Mouse (Mus musculus): ENCODE data around the gene Zfp385a. TPM values are rescaled to one million over a fixed set of nuclear protein-coding genes. Genes with fewer than 3 reads are reported as not detected.

The Zfp385a gene
- polyA plus RNA-seq, 1 experiment from 2014 or later: 23.1 TPM

MicroRNAs within 50 kb of the gene (microRNA counts, 519-probe panel; counts per million panel counts)
- 5,622 counts per million, percentile 89 among the panel's probes with 10 or more counts for microRNA mmu-miR-148b

Small RNA genes lying within 50 kb of the gene (microRNA-seq; reads per million reads assigned to microRNA genes)
- gene Mir148b (327 reads per million, percentile 61 among the genes with 10 or more reads in this experiment), gene Mir6963 (not detected)

Other genes with a start within 250 kb of the Zfp385a start
- gene Smug1, start 173.0 kb downstream of the Zfp385a start, polyA plus RNA-seq (2016; fragmentation: Nextera tagmentation; extraction: Ambion mirVana): 21.7 and 21.8 TPM in 2 replicates
- gene Cbx5, start 100.3 kb downstream of the Zfp385a start, polyA plus RNA-seq (2016; fragmentation: Nextera tagmentation; extraction: Ambion mirVana): 212 and 221 TPM in 2 replicates
- gene Hnrnpa1, start 99.7 kb downstream of the Zfp385a start, polyA plus RNA-seq (2016; fragmentation: Nextera tagmentation; extraction: Ambion mirVana): 1,920 and 1,979 TPM in 2 replicates
- gene Nfe2, start 81.7 kb downstream of the Zfp385a start, polyA plus RNA-seq (2016; fragmentation: Nextera tagmentation; extraction: Ambion mirVana): 5.5 and 8.3 TPM in 2 replicates
- 279 and 280 TPM in 2 replicates for gene Copz1, start 67.4 kb downstream of the Zfp385a start, polyA plus RNA-seq (2016; fragmentation: Nextera tagmentation; extraction: Ambion mirVana)
- gene Gpr84, start 29.5 kb downstream of the Zfp385a start, polyA plus RNA-seq (2016; fragmentation: Nextera tagmentation; extraction: Ambion mirVana): 0.14 and 0.36 TPM in 2 replicates
- gene Itga5, start 26.7 kb upstream of the Zfp385a start, polyA plus RNA-seq (2016; fragmentation: Nextera tagmentation; extraction: Ambion mirVana): 22.8 and 25.6 TPM in 2 replicates
- not detected in 2 replicates for gene Gtsf1, start 90.4 kb upstream of the Zfp385a start, polyA plus RNA-seq (2016; fragmentation: Nextera tagmentation; extraction: Ambion mirVana)
- gene Gtsf2, start 108.4 kb upstream of the Zfp385a start, polyA plus RNA-seq (2016; fragmentation: Nextera tagmentation; extraction: Ambion mirVana): 0.41 TPM in 1 of 2 replicates, not detected in the other
- gene Nckap1l, start 113.7 kb upstream of the Zfp385a start, polyA plus RNA-seq (2016; fragmentation: Nextera tagmentation; extraction: Ambion mirVana): 1.2 and 1.3 TPM in 2 replicates
- gene Pde1b, start 162.9 kb upstream of the Zfp385a start, polyA plus RNA-seq (2016; fragmentation: Nextera tagmentation; extraction: Ambion mirVana): 19.1 and 19.6 TPM in 2 replicates
- 34.4 and 36.0 TPM in 2 replicates for gene Ppp1r1a, start 197.9 kb upstream of the Zfp385a start, polyA plus RNA-seq (2016; fragmentation: Nextera tagmentation; extraction: Ambion mirVana)
- gene Glycam1, start 225.0 kb upstream of the Zfp385a start, polyA plus RNA-seq (2016; fragmentation: Nextera tagmentation; extraction: Ambion mirVana): not detected in 2 replicates

All from forebrain, embryonic 10.5 days (tissue).